Comparison of ENCODE assay signal across 15 mouse cellular contexts in genomic region chr13:45358208-45358607, GRCm38 (mm10).
"Had no signal": no experiment of that assay in that cellular context is flagged by ENCODE, and none has a peak within 500 bp of the region (broad histone marks: within the 10 kb centered on the region; RNA-seq: fewer than 3 reads in every experiment).

No protein-coding gene starts in this region.

- H3K4me3 ChIP-seq: kidney, embryonic 15.5 days; limb, embryonic 10.5 days; liver, embryonic 15.5 days; megakaryocyte, embryonic 14.5 days; midbrain, embryonic 15.5 days; neural tube, embryonic 15.5 days had no signal

- H3K4me2 ChIP-seq: kidney, embryonic 15.5 days; liver, embryonic 11.5 days; liver, embryonic 15.5 days; midbrain, embryonic 11.5 days; midbrain, embryonic 15.5 days; neural tube, embryonic 15.5 days had no signal

- DNase-seq: kidney, adult 2 months; kidney, postnatal 25 days; lung, adult 2 months; lung, postnatal 10 days; right cerebral cortex, adult 18-20 months; right cerebral cortex, postnatal 25 days; thymus, postnatal 4 days had no signal

- H3K9me3 ChIP-seq: kidney, embryonic 15.5 days; limb, embryonic 10.5 days; liver, embryonic 15.5 days; midbrain, embryonic 15.5 days; neural tube, embryonic 15.5 days had no signal

- H3K9ac ChIP-seq: kidney, embryonic 15.5 days; liver, embryonic 15.5 days; midbrain, embryonic 15.5 days; neural tube, embryonic 15.5 days had no signal

- H3K36me3 ChIP-seq: kidney, embryonic 15.5 days; limb, embryonic 10.5 days; liver, embryonic 15.5 days; midbrain, embryonic 15.5 days; neural tube, embryonic 15.5 days had no signal

- H3K4me1 ChIP-seq: kidney, embryonic 15.5 days; limb, embryonic 10.5 days; liver, embryonic 15.5 days; midbrain, embryonic 15.5 days; neural tube, embryonic 15.5 days had no signal

- H3K27ac ChIP-seq: kidney, embryonic 15.5 days; limb, embryonic 10.5 days; liver, embryonic 15.5 days; midbrain, embryonic 15.5 days; neural tube, embryonic 15.5 days had no signal

- ATAC-seq: midbrain, embryonic 15.5 days had no signal

- H3K27me3 ChIP-seq: kidney, embryonic 15.5 days; midbrain, embryonic 15.5 days; neural tube, embryonic 15.5 days had no signal
